Mouse (Mus musculus) spleen, postnatal 0 days (tissue): ENCODE results near the gene Gpr25. TPM values are rescaled to one million over a fixed set of nuclear protein-coding genes. Genes with fewer than 3 reads are reported as not detected.

Experiments used
- polyA plus RNA-seq: library from polyadenylated mRNA; unstranded; fragments of >200 nt; fragmentation: Nextera tagmentation; extraction: Ambion mirVana; gene quantifications from 2 replicates; pipeline ENCODE4 v1.2.1, GENCODE M21; 2015

The Gpr25 gene
- not detected in 2 replicates for polyA plus RNA-seq

DNA sequence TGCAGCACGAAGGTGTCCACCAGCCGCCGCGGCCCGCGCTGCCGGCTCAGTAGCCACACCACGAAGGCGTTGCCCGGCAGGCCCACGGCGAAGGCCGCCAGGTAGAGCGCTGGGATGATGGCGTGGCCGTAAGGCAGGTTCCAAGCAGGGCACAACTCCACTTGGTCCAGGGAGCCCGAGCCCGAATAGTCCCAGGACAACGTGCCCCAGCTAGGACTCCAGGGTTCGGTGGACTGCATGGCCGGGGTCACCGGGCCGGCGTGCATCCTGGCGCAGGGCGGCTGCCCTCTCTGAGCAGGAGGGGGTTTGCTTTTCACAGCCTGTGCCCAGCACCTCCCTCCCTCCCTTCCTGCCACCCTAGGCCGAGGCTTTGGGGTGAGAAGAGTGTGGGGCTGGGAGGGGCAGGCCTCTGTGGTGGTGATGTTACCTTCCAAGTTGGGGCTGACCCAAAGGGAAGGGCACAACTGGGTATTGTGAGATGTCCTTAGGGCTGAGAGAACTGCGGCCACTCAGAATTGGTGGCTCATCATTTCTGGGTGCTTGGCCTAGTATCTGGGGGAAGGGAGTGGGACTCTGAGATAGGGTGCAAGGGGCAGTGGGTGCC, at the start of gene Gpr25:
TSS of gene Gpr25 (minus strand) at position 239 of the 604 bp plus-strand sequence.

DNA sequence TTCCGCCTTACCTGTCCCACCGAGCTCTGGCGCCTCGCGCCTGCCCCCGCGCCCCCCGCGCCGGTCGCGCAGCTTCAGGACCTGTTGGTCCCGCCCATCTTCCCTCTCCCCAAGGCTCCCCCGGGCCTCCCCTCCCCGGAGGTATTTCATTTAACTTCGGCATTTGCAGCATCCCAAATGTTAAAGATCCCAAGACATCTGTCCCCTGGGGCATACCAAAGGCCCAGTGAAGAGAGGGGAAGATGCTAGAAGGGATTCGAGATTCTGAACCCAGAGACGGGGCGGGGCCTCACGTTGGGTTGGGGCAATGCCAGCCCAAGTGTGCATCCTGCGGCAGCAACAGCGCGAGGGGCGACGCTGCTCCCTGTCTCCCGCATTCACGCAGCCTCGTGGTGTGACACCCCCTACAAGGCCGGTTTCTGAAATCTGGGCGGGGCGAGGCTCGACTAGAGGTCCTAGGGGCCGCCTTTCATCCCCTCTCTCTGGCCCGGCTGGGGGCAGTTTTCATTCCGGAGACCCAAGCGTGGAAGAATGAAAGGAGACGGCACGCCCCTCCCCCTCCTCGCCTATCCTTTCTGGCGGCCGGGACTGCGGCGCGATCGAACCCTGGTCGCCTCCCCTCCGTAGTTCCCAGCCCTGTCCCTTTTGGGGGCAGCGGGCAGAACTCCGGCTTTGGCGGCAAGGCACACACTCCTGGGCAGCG, 26.6 kb downstream of the Gpr25 start, which contains the start of gene Inava:
TSS of gene Inava (minus strand) at position 373 of the 703 bp plus-strand sequence.

GRCm38 (mm10) chr1:136212803-136213202, 47.9 kb downstream of the Gpr25 start, which contains the start of gene Mroh3:
TSS of gene Mroh3 (minus strand) at chr1:136212828.

Other genes with a start within 250 kb of the Gpr25 start
- not detected in 2 replicates for gene Ascl5, start 210.1 kb downstream of the Gpr25 start, polyA plus RNA-seq
- gene Cacna1s, start 208.1 kb downstream of the Gpr25 start, polyA plus RNA-seq: 0.05 and 0.08 TPM in 2 replicates
- gene Kif21b, start 129.5 kb downstream of the Gpr25 start, polyA plus RNA-seq: 3.3 and 4.3 TPM in 2 replicates
- gene Mroh3, start 48.0 kb downstream of the Gpr25 start, polyA plus RNA-seq: not detected in 2 replicates
- gene Inava, start 26.6 kb downstream of the Gpr25 start, polyA plus RNA-seq: 0.11 TPM in 1 of 2 replicates, not detected in the other
- 8.9 and 10.2 TPM in 2 replicates for gene Camsap2, start 85.2 kb upstream of the Gpr25 start, polyA plus RNA-seq
- gene Ddx59, start 154.4 kb upstream of the Gpr25 start, polyA plus RNA-seq: 7.4 and 7.9 TPM in 2 replicates
- 5.7 TPM in 2 replicates for gene Kif14, start 205.5 kb upstream of the Gpr25 start, polyA plus RNA-seq